Mouse (Mus musculus) hematopoietic stem cell, adult 5-6 weeks (primary cell): ENCODE data around the gene A2ml1. TPM values are rescaled to one million over a fixed set of nuclear protein-coding genes. Genes with fewer than 3 reads are reported as not detected.
"Not testable (repeated sequence)": the region's sequence is repeated elsewhere in the genome, so short reads cannot be mapped to it uniquely, and the experiment has no call there.

Experiments used
- ATAC-seq, 2 experiments: fragments of 125-278 bp in 1 of 2; replicated peaks in 1 of 2; 2 replicates each; pipeline ENCODE4 v1.8.0; 2016 to 2017; ENCODE audit warnings: inconsistent platforms in 2 of 2, mild to moderate bottlenecking in 2 of 2, moderate number of reproducible peaks in 2 of 2, low read depth in 1 of 2, moderate TSS enrichment in 1 of 2; ENCODE audit not compliant: low FRiP score in 2 of 2, poor library complexity in 2 of 2, severe bottlenecking in 2 of 2, insufficient read depth in 1 of 2, low TSS enrichment in 1 of 2
- total RNA-seq: library from RNA; stranded (forward); fragments of 172-1452, 232-1000 nt; gene quantifications from 2 replicates; pipeline ENCODE4 v1.2.3, GENCODE M21; 2017

The A2ml1 gene
- not detected in 2 replicates for total RNA-seq

GRCm38 (mm10) chr6:128581508-128581907 is at the start of gene A2ml1:
A2ml1 (minus strand) TSS chr6:128581608.
- ATAC-seq: no peak

- ATAC-seq: peak; percentile 82 to 83
These were observed 48.6 kb upstream of the A2ml1 start for GRCm38 (mm10) chr6:128629771-128630739.

- ATAC-seq: not testable (repeated sequence)
These were observed 43.8 kb upstream of the A2ml1 start for GRCm38 (mm10) chr6:128625246-128625645.

- ATAC-seq: peak; percentile 49 to 64; a peak in 3 of 4 replicates
These were observed 43.0 kb upstream of the A2ml1 start for GRCm38 (mm10) chr6:128624425-128624824.

- ATAC-seq: not testable (repeated sequence)
These were observed 42.0 kb upstream of the A2ml1 start, which contains the start of gene Klrb1a for GRCm38 (mm10) chr6:128623433-128623832. Klrb1a (minus strand) TSS chr6:128623533.

- no peak for ATAC-seq
These were observed 41.3 kb upstream of the A2ml1 start for GRCm38 (mm10) chr6:128622733-128623132.

GRCm38 (mm10) chr6:128606350-128606749 is 24.9 kb upstream of the A2ml1 start:
- no peak for ATAC-seq

GRCm38 (mm10) chr6:128604512-128604911 is 23.1 kb upstream of the A2ml1 start:
- peak; percentile 69 to 72 for ATAC-seq

- ATAC-seq: no peak
These were observed 21.2 kb upstream of the A2ml1 start for GRCm38 (mm10) chr6:128602463-128603201.

- no peak for ATAC-seq
These were observed 20.6 kb upstream of the A2ml1 start for GRCm38 (mm10) chr6:128602026-128602425.

- no peak for ATAC-seq
These were observed 18.1 kb upstream of the A2ml1 start for GRCm38 (mm10) chr6:128599555-128599954.

GRCm38 (mm10) chr6:128598256-128599047 is 17.0 kb upstream of the A2ml1 start:
- ATAC-seq: no peak

GRCm38 (mm10) chr6:128597121-128597522 is 15.7 kb upstream of the A2ml1 start:
- ATAC-seq: peak; percentile 14 to 22; a peak in 1 of 4 replicates

GRCm38 (mm10) chr6:128594651-128595050 is 13.2 kb upstream of the A2ml1 start:
- ATAC-seq: no peak

- no peak for ATAC-seq
These were observed 8.0 kb upstream of the A2ml1 start for GRCm38 (mm10) chr6:128589426-128589825.

- ATAC-seq: peak in 1 of 2 experiments; percentile 14; a peak in 1 of 4 replicates
These were observed 6.2 kb upstream of the A2ml1 start for GRCm38 (mm10) chr6:128587619-128588018.

- no peak for ATAC-seq
These were observed 4.3 kb upstream of the A2ml1 start for GRCm38 (mm10) chr6:128585642-128586245.
